Mouse (Mus musculus) erythroblast, embryonic 14.5 days (primary cell): Measurements from ENCODE around the gene Ppm1b. TPM values are rescaled to one million over a fixed set of nuclear protein-coding genes. Genes with fewer than 3 reads are reported as not detected.

ENCODE experiments used
- H3K27me3 ChIP-seq: 2 replicates; pipeline ENCODE4 v1.6.1; 2012; ENCODE audit warnings: inconsistent platforms; ENCODE audit not compliant: control insufficient read depth
- H3K36me3 ChIP-seq: 2 replicates; pipeline ENCODE4 v1.6.1; 2012; ENCODE audit warnings: mild to moderate bottlenecking, inconsistent platforms; ENCODE audit not compliant: control insufficient read depth
- H3K4me1 ChIP-seq: 2 replicates; pipeline ENCODE4 v1.6.1; 2012; ENCODE audit warnings: inconsistent platforms; ENCODE audit not compliant: control insufficient read depth
- H3K4me3 ChIP-seq: replicated peaks from 2 replicates; pipeline ENCODE3; 2012; ENCODE audit warnings: moderate library complexity, mild to moderate bottlenecking, inconsistent platforms
- H3K9me3 ChIP-seq: 2 replicates; pipeline ENCODE4 v1.6.1; 2012; ENCODE audit warnings: low read length, inconsistent platforms, mixed read lengths; ENCODE audit not compliant: control insufficient read depth
- GATA1 ChIP-seq: IDR thresholded peaks from 2 replicates; pipeline ENCODE4 v1.6.1; 2012; ENCODE audit warnings: low read length, inconsistent platforms, mixed read lengths
- TAL1 ChIP-seq: IDR thresholded peaks from 3 replicates; pipeline ENCODE4 v1.6.1; 2012; ENCODE audit warnings: low read length, inconsistent platforms, mixed read lengths
- polyA plus RNA-seq: library from polyadenylated mRNA; stranded (reverse); fragments of >175 nt; gene quantifications from 2 replicates; pipeline ENCODE4 v1.2.3, GENCODE M21; 2012

Gene Ppm1b
- polyA plus RNA-seq, 1 experiment, result 2.6 TPM

- H3K4me1 ChIP-seq, result no peaks in the 10 kb centered on the region; the same call in none of the 2 replicates
- TF ChIP-seq GATA1 (no peak), TAL1 (no peak)
Measured at GRCm38 (mm10) chr17:85025151-85025550, 68.6 kb downstream of the Ppm1b start.

GRCm38 (mm10) chr17:85026436-85026835 lies 69.9 kb downstream of the Ppm1b start:
- TF ChIP-seq TAL1, result no peak
- TF ChIP-seq GATA1, result no peak
- Histone ChIP-seq H3K36me3 (peaks cover 14% of the 10 kb centered on the region), H3K4me3 (no peak overlapping the region), H3K9me3 (no peaks in the 10 kb centered on the region), H3K27me3 (0 out of 2 replicates have a peak, but pooled peaks cover 2% of the 10 kb centered on the region), H3K4me1 (no peaks in the 10 kb centered on the region; the same call in none of the 2 replicates)

More at GRCm38 (mm10) chr17:85025151-85025550, 68.6 kb downstream of the Ppm1b start:
- Histone ChIP-seq H3K27me3 (0 out of 2 replicates have a peak, but pooled peaks cover 2% of the 10 kb centered on the region), H3K9me3 (no peaks in the 10 kb centered on the region), H3K36me3 (peaks cover 14% of the 10 kb centered on the region), H3K4me3 (no peak overlapping the region)

- 0 out of 2 replicates have a peak, but pooled peaks cover 2% of the 10 kb centered on the region for H3K27me3 ChIP-seq
- TF ChIP-seq TAL1, result no peak
- no peak for TF ChIP-seq GATA1
- H3K36me3 ChIP-seq, result peaks cover 14% of the 10 kb centered on the region
- no peaks in the 10 kb centered on the region for H3K9me3 ChIP-seq
- no peaks in the 10 kb centered on the region; the same call in none of the 2 replicates for H3K4me1 ChIP-seq
- no peak overlapping the region for H3K4me3 ChIP-seq
Measured at GRCm38 (mm10) chr17:85027247-85027646, 70.7 kb downstream of the Ppm1b start.

GRCm38 (mm10) chr17:85028093-85028739 lies 71.7 kb downstream of the Ppm1b start, which contains the start of gene Slc3a1:
TSS of gene Slc3a1 (plus strand) at chr17:85028376.
- 0 out of 2 replicates have a peak, but pooled peaks cover 2% of the 10 kb centered on the region for H3K27me3 ChIP-seq
- TF ChIP-seq TAL1, result no peak
- TF ChIP-seq GATA1, result no peak
- H3K4me3 ChIP-seq, result no peak within 1 kb of the TSS
- no peaks in the 10 kb centered on the region for H3K9me3 ChIP-seq
- no peaks in the 10 kb centered on the region; the same call in none of the 2 replicates for H3K4me1 ChIP-seq
- H3K36me3 ChIP-seq, result peaks cover 11% of the 10 kb centered on the region

GRCm38 (mm10) chr17:85028797-85029196 lies 72.3 kb downstream of the Ppm1b start:
- Histone ChIP-seq H3K4me3 (no peak overlapping the region), H3K27me3 (0 out of 2 replicates have a peak, but pooled peaks cover 2% of the 10 kb centered on the region), H3K4me1 (no peaks in the 10 kb centered on the region; the same call in 1 of the 2 replicates), H3K36me3 (peaks cover 9% of the 10 kb centered on the region), H3K9me3 (no peaks in the 10 kb centered on the region)
- TF ChIP-seq TAL1 (no peak), GATA1 (no peak)

- Histone ChIP-seq H3K4me1 (no peaks in the 10 kb centered on the region; the same call in 1 of the 2 replicates), H3K9me3 (no peaks in the 10 kb centered on the region), H3K36me3 (no peaks in the 10 kb centered on the region), H3K27me3 (peaks cover 4% of the 10 kb centered on the region; the same call in 1 of the 2 replicates), H3K4me3 (no peak overlapping the region)
- TF ChIP-seq TAL1 (no peak), GATA1 (no peak)
Measured at GRCm38 (mm10) chr17:85030651-85031050, 74.1 kb downstream of the Ppm1b start.

GRCm38 (mm10) chr17:85033087-85033486 lies 76.5 kb downstream of the Ppm1b start:
- Histone ChIP-seq H3K4me3 (no peak overlapping the region), H3K9me3 (no peaks in the 10 kb centered on the region), H3K27me3 (peaks cover 4% of the 10 kb centered on the region; the same call in 1 of the 2 replicates), H3K36me3 (no peaks in the 10 kb centered on the region), H3K4me1 (no peaks in the 10 kb centered on the region; the same call in 1 of the 2 replicates)
- no peak for TF ChIP-seq TAL1
- TF ChIP-seq GATA1, result no peak

- no peak overlapping the region for H3K4me3 ChIP-seq
- no peaks in the 10 kb centered on the region; the same call in 1 of the 2 replicates for H3K4me1 ChIP-seq
- H3K36me3 ChIP-seq, result no peaks in the 10 kb centered on the region
- TF ChIP-seq GATA1 (no peak), TAL1 (no peak)
- no peaks in the 10 kb centered on the region for H3K9me3 ChIP-seq
- H3K27me3 ChIP-seq, result peaks cover 4% of the 10 kb centered on the region; the same call in 1 of the 2 replicates
Measured at GRCm38 (mm10) chr17:85034068-85034467, 77.5 kb downstream of the Ppm1b start.

GRCm38 (mm10) chr17:85037855-85038254 lies 81.3 kb downstream of the Ppm1b start:
- H3K27me3 ChIP-seq, result peaks cover 2% of the 10 kb centered on the region; the same call in 1 of the 2 replicates
- H3K36me3 ChIP-seq, result no peaks in the 10 kb centered on the region
- TF ChIP-seq GATA1, result no peak
- TF ChIP-seq TAL1, result no peak
- H3K9me3 ChIP-seq, result no peaks in the 10 kb centered on the region
- H3K4me3 ChIP-seq, result no peak overlapping the region
- H3K4me1 ChIP-seq, result no peaks in the 10 kb centered on the region
